Mouse (Mus musculus): ENCODE measurements around the gene Ttc28. TPM values are rescaled to one million over a fixed set of nuclear protein-coding genes. Genes with fewer than 3 reads are reported as not detected.

The Ttc28 gene
- total RNA-seq, 2 experiments from 2014 or later: 97.3 to 112 TPM

DNA sequence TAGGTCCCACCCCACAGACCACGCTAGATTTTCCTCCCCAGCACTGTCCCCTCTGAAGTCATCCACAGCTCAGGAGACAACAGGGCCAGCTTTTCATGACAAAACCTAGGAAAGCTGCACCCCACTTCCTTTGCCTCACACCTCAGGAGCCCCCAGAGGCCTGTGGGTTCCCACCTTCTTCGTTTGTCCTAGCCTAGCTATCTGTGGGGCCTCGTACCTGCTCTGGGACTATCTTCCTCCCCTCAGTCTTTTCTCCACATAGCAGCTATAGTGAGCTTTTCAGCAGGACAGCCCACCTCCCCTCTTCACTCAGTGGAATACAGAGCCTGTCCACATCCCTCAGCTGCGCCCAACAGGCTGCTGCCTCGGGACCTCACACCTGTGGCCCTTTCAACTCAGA is 418.2 kb downstream of the Ttc28 start:
- intact Hi-C loops (cut with DNase I): no loop called here
- DNase-seq: no peak

DNA sequence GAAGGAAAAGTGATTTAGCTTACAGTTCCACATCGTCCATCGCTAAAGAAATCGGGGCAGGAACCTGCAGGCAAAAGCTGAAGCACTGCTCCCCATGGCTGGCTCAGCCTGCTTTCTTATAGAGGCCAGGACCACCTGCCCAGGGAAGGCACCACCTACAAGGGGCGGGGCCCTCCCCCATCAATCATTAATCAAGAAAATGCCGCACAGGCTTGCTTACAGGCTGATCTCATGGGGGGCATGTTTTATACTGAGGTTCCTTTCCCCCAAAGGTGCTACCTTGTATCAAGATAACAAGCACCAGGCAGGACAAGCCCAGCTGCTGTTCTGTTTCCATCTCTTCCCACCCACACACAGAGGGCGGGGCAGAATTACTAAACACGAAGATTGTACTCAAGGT is 419.1 kb downstream of the Ttc28 start:
- intact Hi-C loops (cut with DNase I): no loop called here

DNA sequence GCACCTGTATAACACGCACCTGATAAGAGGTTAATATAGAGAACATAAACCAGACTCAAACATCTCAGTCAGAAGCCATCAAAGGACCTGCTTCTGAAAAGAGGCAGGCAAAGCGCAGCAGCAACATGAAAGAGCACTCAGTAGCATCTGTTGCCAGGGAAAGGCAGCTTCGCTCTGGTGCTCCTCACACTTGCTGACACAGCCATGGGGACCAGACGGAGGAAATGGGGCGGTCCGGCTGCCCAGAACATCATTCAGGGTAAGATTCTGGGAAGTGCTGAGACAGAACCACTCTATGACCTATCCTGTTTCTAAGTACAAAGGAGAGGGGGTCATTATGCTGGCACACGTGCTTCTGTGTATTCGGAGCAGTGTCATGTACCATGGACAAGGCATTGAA is 421.2 kb downstream of the Ttc28 start:
- intact Hi-C loops (cut with DNase I): no loop called here
- DNase-seq: no peak

More for the DNA sequence above, 419.1 kb downstream of the Ttc28 start:
- no peak for DNase-seq

DNA sequence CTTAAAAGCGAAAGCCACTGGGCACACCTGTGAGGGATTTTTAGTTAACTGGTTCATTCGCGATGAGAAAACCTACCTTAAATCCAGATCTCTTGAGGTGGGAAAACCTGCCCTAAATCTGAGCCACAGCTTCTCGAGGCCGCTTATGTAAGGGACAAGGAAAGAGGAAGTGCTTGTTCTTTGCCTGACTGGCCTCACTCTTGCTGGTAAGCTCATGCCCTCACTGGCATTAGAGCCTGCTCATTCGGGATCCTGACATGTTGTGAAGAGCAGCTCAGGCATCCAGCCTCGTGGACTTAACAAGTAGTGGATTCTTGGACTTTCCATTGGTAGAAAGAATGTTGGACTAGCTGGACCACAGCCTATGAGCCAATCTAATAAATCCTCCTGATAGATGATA is 422.1 kb downstream of the Ttc28 start:
- intact Hi-C loops (cut with DNase I): no loop called here

DNA sequence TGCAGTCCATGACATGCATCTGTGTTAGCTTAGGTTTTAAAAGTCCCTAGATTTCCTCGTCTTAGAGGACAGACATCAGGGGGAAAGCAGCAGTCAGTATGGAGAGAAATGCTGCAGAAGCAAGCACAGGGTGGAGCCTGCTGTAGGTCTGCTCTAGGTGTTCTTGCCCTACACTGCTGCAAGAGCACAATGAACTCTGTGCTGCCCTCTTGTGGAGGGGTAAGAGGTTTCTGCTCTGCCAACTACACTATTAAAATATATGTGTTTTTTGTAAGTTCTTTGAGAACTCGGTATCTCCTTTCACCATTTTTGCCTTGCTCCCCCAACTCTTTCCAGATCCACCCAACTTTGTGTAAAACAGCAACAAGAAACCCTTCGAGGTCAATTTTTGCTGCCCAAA is 425.1 kb downstream of the Ttc28 start:
- intact Hi-C loops (cut with DNase I): no loop called here
- DNase-seq: no peak

More for the DNA sequence above, 422.1 kb downstream of the Ttc28 start:
- no peak for DNase-seq

DNA sequence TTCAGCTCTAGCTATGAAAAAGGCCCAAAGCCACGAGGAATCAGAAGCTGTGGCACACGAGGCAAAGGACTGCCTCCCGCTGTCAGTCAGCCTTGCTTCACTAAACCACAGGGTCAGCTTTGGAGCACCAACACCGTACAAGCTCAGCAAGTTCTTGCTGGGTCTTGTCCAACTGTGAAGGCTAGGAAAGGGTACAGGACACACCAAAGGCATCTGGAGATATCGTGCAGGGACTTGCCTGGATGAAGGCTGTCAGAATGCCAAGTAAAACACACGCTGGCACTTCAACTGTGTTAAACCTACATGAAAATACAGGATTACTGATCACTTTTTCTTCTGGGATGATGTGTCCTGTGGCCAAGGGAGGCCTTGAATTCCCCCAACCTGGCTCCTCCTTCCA is 430.6 kb downstream of the Ttc28 start:
- no peak for DNase-seq
- intact Hi-C loops (cut with DNase I): no loop called here

DNA sequence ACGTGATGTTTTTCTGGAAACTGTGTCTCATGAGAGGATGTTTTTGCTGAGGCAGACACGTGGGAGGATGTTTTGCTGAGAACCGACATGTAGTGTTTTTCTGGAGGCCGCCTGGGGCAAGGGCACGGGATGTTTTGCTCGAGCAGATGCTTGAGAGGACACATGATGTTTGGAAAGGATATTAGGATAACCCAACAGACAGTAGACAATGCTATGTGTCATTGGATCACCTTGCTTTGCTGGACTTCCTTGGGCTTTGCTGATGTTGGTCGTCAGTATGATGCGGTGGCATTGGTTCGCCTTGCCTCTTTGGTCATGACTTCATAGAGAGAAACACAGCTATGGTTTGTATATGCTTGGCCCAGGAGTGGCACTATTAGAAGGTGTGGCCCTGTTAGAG is 434.2 kb downstream of the Ttc28 start:
- intact Hi-C loops (cut with DNase I): no loop called here
- DNase-seq: no peak

DNA sequence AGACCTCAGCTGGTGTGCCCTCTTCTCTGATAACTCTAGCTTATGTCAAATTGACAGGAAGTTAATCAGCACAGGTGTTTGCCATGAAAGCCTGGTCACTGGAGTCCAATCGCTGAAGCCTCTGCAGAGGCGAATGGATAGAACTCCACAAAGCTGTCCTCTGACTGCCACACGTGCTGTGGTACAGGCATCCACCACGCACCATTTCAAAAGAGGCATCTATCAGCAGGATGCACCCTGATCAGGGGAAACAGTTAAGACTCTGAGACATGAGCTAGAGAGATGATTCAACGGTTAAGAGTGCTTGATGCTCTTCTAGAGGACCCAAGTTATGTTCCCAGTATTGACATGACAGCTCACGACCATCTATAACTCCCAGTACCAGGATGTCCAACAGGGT is 435.5 kb downstream of the Ttc28 start:
- intact Hi-C loops (cut with DNase I): no loop called here
- no peak for DNase-seq

DNA sequence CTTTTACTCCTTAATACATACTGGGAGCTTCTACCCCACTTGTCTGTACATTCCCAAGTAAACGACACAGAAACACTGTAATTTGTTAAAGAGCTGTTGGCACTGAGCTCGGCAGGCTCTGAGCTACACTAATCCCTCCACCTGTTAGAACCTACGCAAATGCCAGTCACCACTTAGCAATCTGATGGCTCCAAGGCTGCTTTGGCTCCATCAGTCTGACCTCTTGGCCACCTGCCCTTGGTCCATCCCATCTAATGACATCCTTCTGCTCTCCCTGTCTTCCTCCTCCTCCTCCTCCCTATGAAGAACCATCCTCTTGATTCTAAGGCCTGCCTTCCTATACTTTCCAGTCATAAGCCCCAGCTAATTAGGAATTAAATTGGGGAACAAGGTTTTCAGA is 437.9 kb downstream of the Ttc28 start:
- DNase-seq: no peak
- intact Hi-C loops (cut with DNase I): no loop called here

DNA sequence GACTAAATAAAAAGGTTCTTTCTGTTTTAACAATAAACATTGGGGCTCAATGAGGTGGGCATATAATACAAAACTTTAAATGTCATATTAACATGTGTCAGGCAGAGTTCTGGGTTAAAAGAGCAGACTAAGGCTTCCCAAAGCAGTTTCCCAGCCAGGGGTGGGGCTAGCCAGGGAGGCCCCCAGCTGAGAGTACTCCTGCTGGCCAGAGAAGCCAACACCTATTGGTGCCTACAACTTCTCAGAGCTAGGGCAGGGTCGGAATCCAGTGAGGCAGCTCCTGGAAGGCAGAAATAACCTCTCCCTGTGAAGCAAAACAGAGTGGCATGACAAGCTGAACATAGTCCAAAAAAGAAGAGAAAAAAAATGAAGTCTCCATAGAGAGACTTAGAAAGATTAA is 439.3 kb downstream of the Ttc28 start:
- DNase-seq: no peak
- intact Hi-C loops (cut with DNase I): no loop called here

DNA sequence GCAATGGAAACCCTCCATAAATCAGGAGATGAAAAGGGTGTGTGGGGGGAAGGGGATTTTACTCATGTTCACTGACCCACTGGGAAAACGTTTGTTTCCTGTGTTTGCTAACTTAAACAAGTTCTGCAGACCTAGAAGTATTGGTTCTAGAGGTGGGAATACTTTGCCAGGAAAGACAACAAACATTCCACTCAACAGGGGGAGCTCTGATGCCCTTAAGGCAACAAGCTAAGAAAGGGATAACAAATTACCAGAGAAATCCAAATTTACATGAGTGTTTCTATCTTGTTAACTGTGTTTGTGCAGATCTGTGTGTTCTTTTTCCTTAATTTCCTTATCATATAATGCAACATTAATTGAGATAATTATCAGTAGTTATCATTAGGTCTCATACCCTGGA is 446.2 kb downstream of the Ttc28 start:
- intact Hi-C loops (cut with DNase I): no loop called here

DNA sequence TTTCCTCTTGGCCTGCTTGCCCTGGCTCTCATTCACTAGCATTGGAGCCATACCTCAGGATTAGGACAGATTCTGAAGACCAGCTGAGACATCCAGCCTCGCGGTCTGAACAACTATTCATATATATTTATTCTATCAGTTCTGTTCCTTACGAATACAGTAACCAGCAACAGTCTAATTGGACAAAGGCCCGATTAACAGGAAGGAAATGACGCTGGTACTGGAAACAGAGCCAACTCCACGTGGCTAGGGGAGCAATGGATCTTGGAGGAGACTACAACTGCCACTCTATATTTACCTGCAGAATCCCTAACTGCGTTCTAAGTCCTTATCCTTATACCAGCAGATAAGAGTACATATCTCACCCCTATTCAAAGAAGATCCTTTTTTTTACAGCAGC is 447.8 kb downstream of the Ttc28 start:
- no peak for DNase-seq

More for the DNA sequence above, 446.2 kb downstream of the Ttc28 start:
- no peak for DNase-seq

DNA sequence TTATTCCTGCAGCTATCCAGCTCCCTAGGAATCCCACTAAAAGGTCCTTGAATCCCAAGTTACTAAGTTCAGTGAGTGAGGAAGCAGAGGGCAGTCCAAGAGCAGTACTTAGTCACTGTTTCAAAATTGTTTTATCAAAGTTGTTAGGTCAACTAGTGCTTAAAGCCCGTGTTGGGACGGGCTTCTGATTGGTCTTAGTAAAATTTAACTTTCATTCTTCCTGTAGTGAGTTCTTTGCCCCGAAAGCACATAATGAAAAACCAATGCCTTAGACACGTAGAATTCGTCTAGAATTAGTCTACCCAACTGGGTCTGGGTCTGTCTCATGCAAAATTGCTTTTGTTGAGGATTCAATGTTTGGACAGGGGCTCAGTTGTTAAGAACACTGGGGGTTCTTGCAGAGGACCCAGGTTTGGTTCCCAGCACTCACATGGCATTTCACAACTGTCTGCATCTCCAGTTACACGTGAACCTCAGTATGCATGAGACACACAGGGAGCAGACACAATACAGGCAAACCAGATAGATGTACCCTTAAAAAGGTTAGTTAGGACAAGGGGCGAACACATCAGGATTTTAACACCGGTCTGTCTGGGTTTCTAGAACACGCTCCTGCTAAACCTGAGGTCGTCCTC is 450.3 kb downstream of the Ttc28 start:
- intact Hi-C loops (cut with DNase I): loop anchor here (10.0 kb wide), 1 partner anchor 55 kb away; no protein-coding TSS in a partner anchor
- DNase-seq: no peak

More for the DNA sequence above, 447.8 kb downstream of the Ttc28 start:
- intact Hi-C loops (cut with DNase I): no loop called here

DNA sequence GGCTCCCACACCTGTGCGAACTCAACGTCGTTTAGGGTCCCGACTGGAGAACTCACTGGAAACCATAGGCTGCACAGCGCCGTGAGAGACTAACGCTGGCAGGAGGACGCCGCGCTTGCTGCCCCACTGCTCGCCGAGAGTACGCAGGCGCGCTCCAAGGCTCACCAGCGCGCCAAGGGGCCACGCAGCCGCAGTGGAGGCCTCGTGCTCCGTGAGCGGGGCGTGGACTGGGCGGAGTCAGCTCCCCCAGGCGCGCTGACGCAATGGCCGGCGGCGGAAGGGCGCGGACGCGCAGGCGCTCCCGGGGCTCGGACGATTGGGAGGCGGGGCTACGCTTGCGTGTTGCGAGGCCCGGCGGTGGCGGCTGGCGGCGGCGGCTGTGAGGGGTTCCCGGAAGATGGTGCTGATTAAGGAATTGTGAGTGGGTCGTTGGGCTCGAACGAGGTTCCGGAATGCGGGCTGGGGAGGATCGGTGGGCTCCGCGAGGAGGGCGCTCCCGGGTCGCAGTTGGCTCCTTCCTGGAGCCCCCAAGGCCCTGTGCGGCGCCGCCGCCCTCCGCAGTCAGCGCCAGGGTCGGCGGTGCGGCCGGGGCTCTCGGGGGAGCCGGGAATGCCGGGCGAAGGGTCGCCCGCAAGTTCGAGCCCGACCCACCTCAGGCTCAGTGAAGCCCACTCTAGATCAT is 451.0 kb downstream of the Ttc28 start, which contains the start of gene Pitpnb:
TSS of gene Pitpnb (plus strand) at position 347 of the 682 bp plus-strand sequence.
- intact Hi-C loops (cut with DNase I): loop anchor here (10.0 kb wide), 1 partner anchor 56 kb away; no protein-coding TSS in a partner anchor
- peak; percentile 99 for DNase-seq

DNA sequence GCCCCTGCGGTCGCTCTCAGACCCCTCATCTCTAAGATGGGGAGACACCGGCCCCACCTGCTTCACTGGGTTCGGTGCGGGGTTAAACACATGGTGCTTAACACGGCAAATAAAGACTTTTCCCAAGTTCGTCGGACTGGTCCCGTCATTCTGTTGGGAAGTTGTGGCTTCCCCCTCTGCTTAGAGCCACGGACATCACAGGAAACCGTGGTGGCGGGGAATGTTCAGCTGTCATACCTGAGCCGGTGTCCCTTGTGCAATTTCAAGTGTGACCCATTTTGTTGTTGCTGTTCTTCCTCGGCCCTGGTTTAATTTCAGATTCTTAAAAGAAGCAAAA is 451.5 kb downstream of the Ttc28 start:
- intact Hi-C loops (cut with DNase I): loop anchor here (10.0 kb wide), 1 partner anchor 56 kb away; no protein-coding TSS in a partner anchor
- DNase-seq: no peak

DNA sequence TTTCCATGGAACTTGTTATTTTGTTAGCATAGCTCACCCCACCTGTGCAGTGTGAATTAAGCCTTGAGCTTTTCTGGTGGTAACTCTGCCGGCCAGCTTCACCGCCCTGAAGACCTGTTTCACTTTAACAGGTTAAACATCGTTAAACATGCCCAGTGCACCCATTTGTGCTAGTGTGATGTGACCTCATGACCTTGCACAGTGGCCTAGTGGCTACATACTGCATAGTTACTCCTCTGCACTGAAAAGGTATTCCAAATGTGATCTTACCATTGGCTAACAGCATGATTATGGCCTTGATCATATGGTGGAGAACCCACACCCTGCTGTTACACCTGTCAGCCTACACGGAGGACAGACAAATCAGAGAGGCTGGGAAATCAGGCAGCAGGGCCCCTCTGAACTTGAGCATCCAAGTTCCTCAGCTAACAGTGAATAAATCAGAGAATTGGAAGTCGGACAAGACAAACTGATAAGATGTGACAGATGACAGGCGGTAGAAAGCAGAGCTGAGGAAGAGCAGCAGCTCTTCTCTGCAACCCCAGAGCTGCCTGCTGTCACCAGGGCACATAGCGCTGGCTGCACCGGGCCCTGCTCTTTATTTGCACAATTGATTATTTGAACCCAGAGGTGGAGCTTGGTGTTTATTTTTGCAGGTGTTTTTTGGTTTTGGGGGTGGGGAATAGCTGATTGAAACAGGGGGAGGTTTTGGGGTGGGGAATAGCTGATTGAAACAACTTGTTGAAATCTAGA is 456.5 kb downstream of the Ttc28 start:
- no peak for DNase-seq
- intact Hi-C loops (cut with DNase I): loop anchor here (10.0 kb wide), 1 partner anchor 61 kb away; no protein-coding TSS in a partner anchor

Small RNA genes lying within 50 kb of the gene (microRNA-seq; reads per million reads assigned to microRNA genes)
- gene Mir701: 173 reads per million, percentile 56 among the genes with 10 or more reads in this experiment

Other genes with a start within 250 kb of the Ttc28 start
- 10 to 100 TPM; 35.2 to 47.0 TPM for gene Noc4l, start 226.4 kb upstream of the Ttc28 start, total RNA-seq (2021)
- 10 to 100 TPM; 28.0 to 32.5 TPM for gene Ddx51, start 226.4 kb upstream of the Ttc28 start, total RNA-seq (2021)
- 100 to 1,000 TPM; 121 to 122 TPM for gene Ep400, start 109.1 kb upstream of the Ttc28 start, total RNA-seq (2021)
- gene Pus1, start 99.1 kb upstream of the Ttc28 start, total RNA-seq (2021): 10 to 100 TPM; 18.7 to 20.3 TPM
- gene Ulk1, start 69.7 kb upstream of the Ttc28 start, total RNA-seq (2021): 100 to 1,000 TPM in 1 of 2 experiments, 10 to 100 TPM in 1; 94.5 to 101 TPM
- 1 to 10 TPM; 6.3 to 8.0 TPM for gene Hscb, start 40.0 kb upstream of the Ttc28 start, total RNA-seq (2021)
- 1 to 10 TPM; 2.6 to 3.0 TPM for gene Chek2, start 39.8 kb upstream of the Ttc28 start, total RNA-seq (2021)